Mouse (Mus musculus) neural tube, embryonic 14.5 days (tissue): ENCODE data around the gene C1qb. TPM values are rescaled to one million over a fixed set of nuclear protein-coding genes. Genes with fewer than 3 reads are reported as not detected.

Experiments
- ATAC-seq: fragments of 200-750 bp; cut with Nextera tagmentation; 2 replicates; pipeline ENCODE4 v1.8.0; 2017; ENCODE audit warnings: low read depth, mild to moderate bottlenecking, moderate TSS enrichment, moderate library complexity
- H3K27ac ChIP-seq: fragments of 300-500 bp; sonication (generic); 2 replicates; pipeline ENCODE4 v1.5.1; 2014; ENCODE audit warnings: low read depth, mild to moderate bottlenecking, control low read depth, low read length, moderate library complexity, mixed read lengths
- H3K27me3 ChIP-seq: fragments of 300-500 bp; sonication (generic); 2 replicates; pipeline ENCODE4 v1.6.1; 2014; ENCODE audit warnings: low read length; ENCODE audit not compliant: control insufficient read depth, insufficient read depth
- H3K36me3 ChIP-seq: fragments of 300-500 bp; sonication (generic); 2 replicates; pipeline ENCODE4 v1.6.1; 2014; ENCODE audit warnings: low read length, mixed read lengths; ENCODE audit not compliant: control insufficient read depth, insufficient read depth
- H3K4me1 ChIP-seq: fragments of 300-500 bp; sonication (generic); 2 replicates; pipeline ENCODE4 v1.6.1; 2014; ENCODE audit warnings: low read length; ENCODE audit not compliant: control insufficient read depth, insufficient read depth
- H3K4me2 ChIP-seq: fragments of 300-500 bp; sonication (generic); 2 replicates; pipeline ENCODE4 v1.6.1; 2014; ENCODE audit warnings: mild to moderate bottlenecking, low read depth, low read length, control low read depth
- H3K4me3 ChIP-seq: fragments of 300-500 bp; sonication (generic); 2 replicates; pipeline ENCODE4 v1.5.1; 2014; ENCODE audit warnings: low read depth, low read length, control low read depth, mixed read lengths
- H3K9ac ChIP-seq: fragments of 300-500 bp; sonication (generic); replicated peaks from 2 replicates; pipeline ENCODE4 v1.6.1; 2014; ENCODE audit warnings: low read depth, mild to moderate bottlenecking, control low read depth, low read length, mixed read lengths
- H3K9me3 ChIP-seq: fragments of 300-500 bp; sonication (generic); 2 replicates; pipeline ENCODE4 v1.6.1; 2016; ENCODE audit warnings: low read length; ENCODE audit not compliant: control insufficient read depth
- WGBS: fragments of 180-500 bp; shearing (Covaris S2); extraction: QIAGEN DNeasy Blood & Tissue Kit; methylation state at CpG from one replicate; pipeline ENCODE4 v1.1.7; 2014; 5-methylcytosine and 5-hydroxymethylcytosine counted together
- polyA plus RNA-seq: library from polyadenylated mRNA; unstranded; fragments of >200 nt; fragmentation: Nextera tagmentation; extraction: Ambion mirVana; gene quantifications from 2 replicates; pipeline ENCODE4 v1.2.1, GENCODE M21; 2014

Gene C1qb
- polyA plus RNA-seq, 1 experiment from 2014 or later = 28.2 TPM

- H3K9ac ChIP-seq = no peak overlapping the region
- H3K4me3 ChIP-seq = no peak overlapping the region
- H3K4me1 ChIP-seq = 0 out of 2 replicates have a peak, but pooled peaks cover 2% of the 10 kb centered on the region
- no peak overlapping the region for H3K27ac ChIP-seq
- H3K36me3 ChIP-seq = no peaks in the 10 kb centered on the region
- no peaks in the 10 kb centered on the region for H3K27me3 ChIP-seq
- no peak for ATAC-seq
- no peak overlapping the region for H3K4me2 ChIP-seq
- no peaks in the 10 kb centered on the region for H3K9me3 ChIP-seq
- WGBS = 67% methylated on average over 4 of the region's 4 CpGs
Measured at GRCm38 (mm10) chr4:136848565-136848964, 37.4 kb downstream of the C1qb start.

- Histone ChIP-seq H3K4me3 (no peak overlapping the region), H3K9me3 (no peaks in the 10 kb centered on the region), H3K36me3 (no peaks in the 10 kb centered on the region), H3K9ac (no peak overlapping the region), H3K27ac (no peak overlapping the region), H3K27me3 (no peaks in the 10 kb centered on the region), H3K4me1 (0 out of 2 replicates have a peak, but pooled peaks cover 2% of the 10 kb centered on the region), H3K4me2 (no peak overlapping the region)
- WGBS = 58% methylated on average over 6 of the region's 6 CpGs
- no peak for ATAC-seq
Measured at GRCm38 (mm10) chr4:136847166-136847565, 38.8 kb downstream of the C1qb start.

- no peak overlapping the region for H3K4me2 ChIP-seq
- H3K27ac ChIP-seq = no peak overlapping the region
- no peak for ATAC-seq
- H3K9me3 ChIP-seq = no peaks in the 10 kb centered on the region
- H3K4me1 ChIP-seq = 0 out of 2 replicates have a peak, but pooled peaks cover 1% of the 10 kb centered on the region
- no peak overlapping the region for H3K9ac ChIP-seq
- no peak overlapping the region for H3K4me3 ChIP-seq
- no peaks in the 10 kb centered on the region for H3K27me3 ChIP-seq
- WGBS = 85% methylated on average over 10 of the region's 10 CpGs
- H3K36me3 ChIP-seq = no peaks in the 10 kb centered on the region
Measured at GRCm38 (mm10) chr4:136842802-136843201, 43.2 kb downstream of the C1qb start.

- Histone ChIP-seq H3K36me3 (no peaks in the 10 kb centered on the region), H3K27me3 (no peaks in the 10 kb centered on the region), H3K9ac (no peak overlapping the region), H3K4me3 (no peak overlapping the region), H3K4me2 (no peak overlapping the region), H3K4me1 (peaks cover 2% of the 10 kb centered on the region; the same call in 1 of the 2 replicates), H3K27ac (no peak overlapping the region), H3K9me3 (no peaks in the 10 kb centered on the region)
- no peak for ATAC-seq
- whole genome bisulfite sequencing = 84% methylated on average over 4 of the region's 4 CpGs
Measured at GRCm38 (mm10) chr4:136842033-136842432, 44.0 kb downstream of the C1qb start.

- no peaks in the 10 kb centered on the region for H3K9me3 ChIP-seq
- no peak overlapping the region for H3K4me2 ChIP-seq
- H3K27ac ChIP-seq = no peak overlapping the region
- H3K4me3 ChIP-seq = no peak overlapping the region
- no peaks in the 10 kb centered on the region for H3K27me3 ChIP-seq
- H3K36me3 ChIP-seq = no peaks in the 10 kb centered on the region
- ATAC-seq = peak; percentile 50
- peaks cover 7% of the 10 kb centered on the region; the same call in 1 of the 2 replicates for H3K4me1 ChIP-seq
- WGBS = 7% methylated on average over 5 of the region's 5 CpGs
- no peak overlapping the region for H3K9ac ChIP-seq
Measured at GRCm38 (mm10) chr4:136841056-136841455, 44.9 kb downstream of the C1qb start.

- Histone ChIP-seq H3K4me2 (no peak overlapping the region), H3K27ac (no peak overlapping the region), H3K9me3 (no peaks in the 10 kb centered on the region), H3K9ac (no peak overlapping the region), H3K36me3 (no peaks in the 10 kb centered on the region), H3K4me1 (peaks cover 21% of the 10 kb centered on the region), H3K4me3 (no peak overlapping the region), H3K27me3 (no peaks in the 10 kb centered on the region; the same call in 1 of the 2 replicates)
- ATAC-seq = no peak
- 38% methylated on average over 9 of the region's 9 CpGs for WGBS
Measured at GRCm38 (mm10) chr4:136838462-136838861, 47.5 kb downstream of the C1qb start.

GRCm38 (mm10) chr4:136838026-136838425, 48.0 kb downstream of the C1qb start:
- Histone ChIP-seq H3K36me3 (no peaks in the 10 kb centered on the region), H3K4me1 (peaks cover 25% of the 10 kb centered on the region), H3K4me2 (no peak overlapping the region), H3K27me3 (no peaks in the 10 kb centered on the region; the same call in 1 of the 2 replicates), H3K4me3 (no peak overlapping the region), H3K27ac (no peak overlapping the region), H3K9ac (no peak overlapping the region), H3K9me3 (no peaks in the 10 kb centered on the region)
- WGBS = 70% methylated on average over 9 of the region's 9 CpGs
- no peak for ATAC-seq

GRCm38 (mm10) chr4:136836387-136836931, 49.5 kb downstream of the C1qb start:
- peak overlapping the region; percentile 99 for H3K27ac ChIP-seq
- H3K4me1 ChIP-seq = peaks cover 35% of the 10 kb centered on the region
- peak overlapping the region; percentile 95 for H3K9ac ChIP-seq
- ATAC-seq = peak; percentile 70
- H3K27me3 ChIP-seq = no peaks in the 10 kb centered on the region; the same call in 1 of the 2 replicates
- H3K4me2 ChIP-seq = peak overlapping the region; percentile 95
- H3K9me3 ChIP-seq = no peaks in the 10 kb centered on the region
- under 1% methylated on average over 16 of the region's 27 CpGs for WGBS
- no peaks in the 10 kb centered on the region for H3K36me3 ChIP-seq
- peak overlapping the region; percentile 91 for H3K4me3 ChIP-seq

GRCm38 (mm10) chr4:136835621-136836386, 50.2 kb downstream of the C1qb start, which contains the start of gene Ephb2:
TSS of gene Ephb2 (minus strand) at chr4:136835988.
- peak within 1 kb of the TSS; percentile 95 for H3K4me2 ChIP-seq
- peak within 1 kb of the TSS; percentile 99 for H3K27ac ChIP-seq
- ATAC-seq = peak; percentile 88
- WGBS = under 1% methylated on average over 54 of the region's 88 CpGs
- H3K36me3 ChIP-seq = no peaks in the 10 kb centered on the region
- peaks cover 35% of the 10 kb centered on the region for H3K4me1 ChIP-seq
- H3K9me3 ChIP-seq = no peaks in the 10 kb centered on the region
- peak within 1 kb of the TSS; percentile 95 for H3K9ac ChIP-seq
- H3K27me3 ChIP-seq = no peaks in the 10 kb centered on the region; the same call in 1 of the 2 replicates
- H3K4me3 ChIP-seq = peak within 1 kb of the TSS; percentile 91
